Mouse (Mus musculus) c-Kit-positive CD71-positive TER-119-positive erythroid progenitor cells, embryonic 14.5 days (primary cell): ENCODE measurements around the gene Srsf6.

Experiments
- DNase-seq: peaks from one replicate; pipeline ENCODE4 v3.0.0-alpha.2; 2013; ENCODE audit warnings: low spot score

Gene Srsf6

GRCm38 (mm10) chr2:162932706-162933105, 1.4 kb downstream of the Srsf6 start:
- DNase-seq, result no peak

- no peak for DNase-seq
Observed at GRCm38 (mm10) chr2:162934421-162934820, 3.1 kb downstream of the Srsf6 start.

- no peak for DNase-seq
Observed at GRCm38 (mm10) chr2:162935700-162936099, 4.4 kb downstream of the Srsf6 start.

DNA sequence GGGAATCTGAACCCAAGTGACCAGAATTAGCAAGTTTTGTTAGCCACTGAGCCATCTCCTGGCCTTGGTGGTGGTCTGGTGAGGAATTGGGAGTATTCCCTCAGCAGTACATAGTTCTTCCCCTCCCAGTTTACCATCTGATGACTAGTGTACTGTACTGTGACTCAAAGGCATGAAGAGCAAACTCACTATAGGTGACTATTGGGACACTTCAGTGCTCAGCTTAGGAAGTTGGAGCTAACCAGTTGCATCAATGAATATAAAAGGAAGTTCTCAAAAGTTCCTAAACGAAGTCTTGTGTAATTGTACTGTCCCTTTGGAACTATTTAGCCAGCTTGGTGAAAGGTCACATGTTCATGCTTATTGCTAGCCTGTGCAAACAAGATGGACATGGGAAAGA, 8.2 kb downstream of the Srsf6 start:
- no peak for DNase-seq

GRCm38 (mm10) chr2:162943148-162943846, 12.0 kb downstream of the Srsf6 start, which contains the start of gene L3mbtl1:
TSS of gene L3mbtl1 (plus strand) at chr2:162943472.
- DNase-seq, result no peak

- DNase-seq, result no peak
Observed at GRCm38 (mm10) chr2:162943931-162944330, 12.6 kb downstream of the Srsf6 start.

- no peak for DNase-seq
Observed at GRCm38 (mm10) chr2:162946964-162947363, 15.6 kb downstream of the Srsf6 start.

DNA sequence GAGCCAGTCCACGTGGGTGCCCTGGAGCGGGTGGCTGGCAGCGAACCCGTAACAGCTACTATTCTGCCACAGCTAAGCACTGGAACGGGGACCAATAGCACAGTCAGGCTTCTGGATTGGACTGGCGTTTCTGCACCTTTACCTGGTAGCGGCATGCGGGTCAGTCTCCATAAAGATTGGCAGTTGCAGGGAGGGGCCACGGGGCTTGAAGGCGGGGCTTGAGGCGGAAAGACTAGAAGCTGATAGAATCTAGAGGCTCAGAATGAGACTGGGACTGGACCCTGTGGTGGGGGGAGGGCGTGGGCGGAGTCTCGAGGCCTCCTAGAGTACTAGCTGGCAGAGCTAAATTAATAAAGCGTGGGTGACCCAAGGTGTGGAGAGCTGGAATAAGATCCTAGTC, 16.4 kb downstream of the Srsf6 start:
- DNase-seq, result no peak

DNA sequence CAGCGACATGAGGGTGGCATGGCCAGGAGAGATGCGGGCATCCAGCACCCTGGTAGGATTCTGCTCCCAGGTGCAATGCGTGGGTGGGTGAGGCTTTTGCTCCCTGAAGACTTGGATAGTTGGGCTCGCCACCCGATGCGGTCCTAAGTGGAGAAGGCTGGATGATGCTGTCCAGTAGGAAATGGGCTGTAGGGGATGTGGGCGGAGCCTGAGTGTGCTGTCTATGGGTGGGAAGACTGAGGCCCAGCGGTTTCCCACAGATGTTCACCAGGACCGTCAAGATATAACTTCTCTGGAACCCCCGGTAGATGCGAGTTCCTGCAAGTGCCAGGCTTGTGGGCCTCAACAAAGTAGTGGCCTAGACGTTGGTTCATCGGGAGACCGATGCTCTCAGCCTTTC, 16.9 kb downstream of the Srsf6 start:
- DNase-seq, result no peak

DNA sequence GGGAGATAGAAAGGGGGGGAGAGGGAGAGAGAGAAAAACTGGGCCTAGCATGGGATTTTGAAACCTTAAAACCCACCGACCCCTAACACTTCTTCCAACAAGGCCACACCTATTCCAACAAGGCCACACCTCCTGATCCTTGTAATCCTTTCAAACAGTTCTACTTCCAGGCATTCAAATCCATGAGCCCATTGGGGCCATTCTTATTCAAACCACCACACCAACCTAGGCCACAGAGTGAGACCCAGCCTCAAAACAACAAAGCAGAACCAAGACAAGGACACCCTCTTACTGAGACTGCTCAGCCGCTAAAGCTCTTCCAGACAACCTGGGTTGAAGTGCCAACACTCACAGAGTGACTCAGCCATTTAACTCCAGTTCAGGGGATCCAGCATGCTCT, 19.4 kb downstream of the Srsf6 start:
- no peak for DNase-seq

GRCm38 (mm10) chr2:162956843-162957242, 25.5 kb downstream of the Srsf6 start:
- no peak for DNase-seq

GRCm38 (mm10) chr2:162961321-162961720, 30.0 kb downstream of the Srsf6 start:
- no peak for DNase-seq

DNA sequence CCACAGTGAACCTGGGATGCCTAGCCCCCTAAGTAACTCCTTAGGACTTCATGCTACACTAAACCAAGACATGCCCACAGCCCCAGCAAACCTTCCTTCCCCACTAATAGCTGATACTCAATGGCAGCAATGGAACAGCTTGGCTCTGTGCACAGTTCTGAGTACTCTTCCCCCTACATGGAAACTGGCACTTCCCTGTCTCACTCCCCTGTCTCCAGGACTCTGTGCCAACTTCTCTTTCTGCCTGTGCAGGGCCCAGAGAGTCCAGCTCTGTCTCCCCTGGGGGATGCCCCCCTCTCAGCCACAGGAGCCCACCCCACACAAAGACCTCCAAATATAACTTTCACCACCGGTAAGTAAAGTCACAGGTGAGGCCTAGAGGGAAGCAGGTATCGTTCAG, 35.4 kb downstream of the Srsf6 start:
- DNase-seq, result no peak

DNA sequence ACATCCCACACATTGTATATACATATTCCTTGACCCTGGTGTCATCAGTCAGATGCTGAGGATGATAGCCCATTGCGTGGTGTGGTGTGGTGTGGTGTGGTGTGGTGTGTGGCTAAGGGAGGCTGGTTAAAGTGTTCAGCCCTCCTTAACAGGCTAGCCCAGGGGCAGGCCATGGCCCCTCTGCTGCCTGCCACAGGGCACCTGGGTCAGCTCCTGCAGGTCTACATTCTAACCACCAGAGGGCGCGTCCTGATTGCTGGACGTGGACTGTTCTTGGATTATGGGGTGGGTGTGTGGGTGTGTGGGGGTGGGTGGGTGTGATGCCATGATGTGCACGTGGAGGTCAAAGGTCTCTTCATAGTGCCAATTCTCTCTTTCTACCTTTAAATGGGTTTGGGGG, 37.0 kb downstream of the Srsf6 start:
- DNase-seq, result peak; percentile 21

GRCm38 (mm10) chr2:162969101-162969500, 37.8 kb downstream of the Srsf6 start:
- DNase-seq, result no peak

DNA sequence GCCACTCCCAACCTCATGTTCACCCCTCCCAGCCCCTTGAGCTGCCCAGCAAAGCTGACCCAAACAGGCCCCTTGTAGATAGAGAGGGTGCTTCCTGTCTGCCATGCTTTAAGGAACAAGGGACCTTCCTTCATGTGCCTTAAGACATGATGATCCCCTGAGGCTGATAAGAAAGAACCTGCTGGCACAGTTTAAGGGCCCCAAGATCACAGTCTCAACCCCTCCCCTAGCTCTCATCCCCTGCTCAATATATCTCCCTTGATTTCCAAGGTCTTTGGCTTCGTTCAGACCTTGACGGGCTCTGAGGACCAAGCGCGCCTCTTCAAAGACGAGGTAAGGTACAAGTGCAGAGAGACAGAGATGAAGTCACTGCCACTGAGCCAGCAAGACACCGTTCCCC, 39.6 kb downstream of the Srsf6 start:
- DNase-seq, result no peak

GRCm38 (mm10) chr2:162972752-162973151, 41.4 kb downstream of the Srsf6 start:
- DNase-seq, result no peak

DNA sequence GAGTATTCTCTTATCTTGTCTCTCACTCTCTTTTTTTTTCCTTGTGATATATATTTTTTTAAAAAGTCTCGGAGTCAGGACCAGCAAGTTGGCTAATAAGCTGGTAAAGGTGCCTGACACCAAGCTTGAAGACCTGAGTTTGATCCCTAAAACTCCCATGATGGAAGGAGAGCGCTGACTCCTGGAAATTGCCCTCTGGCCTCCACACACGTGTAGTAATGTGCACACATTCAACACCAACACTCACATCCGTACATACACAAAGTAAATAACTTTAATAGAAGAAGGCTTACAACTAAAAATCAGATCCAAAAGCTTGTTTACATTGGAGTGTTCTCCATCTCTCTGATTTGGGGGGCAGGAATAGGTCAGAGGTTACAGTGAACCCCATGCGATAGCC, 41.9 kb downstream of the Srsf6 start:
- DNase-seq, result no peak

DNA sequence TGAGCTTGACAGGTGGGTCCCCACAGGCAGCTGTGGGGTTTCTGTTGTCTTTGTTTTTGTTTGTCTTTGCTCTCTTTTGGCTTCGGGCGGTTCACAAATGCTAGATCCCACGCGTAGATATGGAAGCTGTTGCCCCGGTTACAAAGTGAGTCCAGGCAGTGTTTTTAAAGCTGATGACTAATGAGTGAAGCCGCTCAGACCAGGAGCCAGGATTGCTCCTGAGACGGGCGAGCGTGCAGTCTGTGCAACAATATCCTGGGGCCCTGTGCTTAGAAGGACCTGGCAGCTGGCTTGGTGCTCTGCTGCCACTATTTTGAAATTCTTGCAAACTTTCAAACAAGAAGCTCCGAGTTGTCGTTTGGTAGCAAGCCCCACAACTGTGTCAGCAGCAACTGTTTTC, 42.3 kb downstream of the Srsf6 start:
- no peak for DNase-seq

- DNase-seq, result no peak
Observed at GRCm38 (mm10) chr2:162975157-162975775, 43.9 kb downstream of the Srsf6 start.

GRCm38 (mm10) chr2:162976001-162976400, 44.7 kb downstream of the Srsf6 start:
- DNase-seq, result no peak

DNA sequence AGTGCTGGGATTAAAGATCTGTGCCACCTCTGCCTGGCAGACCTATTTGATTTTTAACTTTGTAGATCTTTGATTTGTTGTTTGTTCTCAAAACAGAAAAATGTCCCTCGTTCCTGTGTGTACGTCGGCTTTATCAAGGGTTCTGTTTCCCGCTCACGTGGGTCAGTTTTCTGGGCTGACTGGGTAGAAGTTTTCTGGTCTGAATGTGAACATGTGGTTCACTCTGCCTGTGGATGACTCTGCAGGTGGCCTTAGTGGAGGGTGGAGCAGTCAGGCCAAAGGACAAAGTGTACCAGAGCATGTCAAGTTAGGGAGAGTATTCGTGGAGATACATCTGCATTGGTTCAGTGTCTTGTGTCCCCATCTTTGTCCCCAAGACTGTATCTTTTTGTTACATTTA, 53.1 kb downstream of the Srsf6 start:
- no peak for DNase-seq

DNA sequence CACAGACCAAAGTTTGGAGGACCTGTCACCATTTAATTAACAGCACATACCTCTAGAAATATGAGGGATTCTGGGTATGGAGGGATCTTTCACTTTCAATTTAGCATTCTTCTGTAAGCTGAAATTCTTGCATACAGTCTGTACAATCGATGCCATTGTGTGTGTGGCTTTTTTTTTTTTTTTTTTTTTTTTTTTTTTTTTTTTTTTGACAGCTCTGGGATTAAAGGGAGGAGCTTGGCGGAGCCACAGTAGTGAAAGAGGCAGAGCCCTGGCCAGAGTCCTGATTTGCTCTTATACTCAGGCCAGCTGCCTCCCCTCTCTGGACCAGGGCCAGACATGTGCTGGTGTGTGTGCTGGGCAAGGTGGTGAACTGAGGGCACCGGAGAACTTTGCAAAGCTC, 54.6 kb downstream of the Srsf6 start:
- DNase-seq, result no peak
